Mouse (Mus musculus): ENCODE measurements around the gene Itgb5. TPM values are rescaled to one million over a fixed set of nuclear protein-coding genes. Genes with fewer than 3 reads are reported as not detected.
A peak's percentile ranks its signal among the peaks of the same experiment; 100 is the strongest.

Itgb5 gene
- polyA plus RNA-seq, 1 experiment from 2014 or later, result 41.4 TPM

DNA sequence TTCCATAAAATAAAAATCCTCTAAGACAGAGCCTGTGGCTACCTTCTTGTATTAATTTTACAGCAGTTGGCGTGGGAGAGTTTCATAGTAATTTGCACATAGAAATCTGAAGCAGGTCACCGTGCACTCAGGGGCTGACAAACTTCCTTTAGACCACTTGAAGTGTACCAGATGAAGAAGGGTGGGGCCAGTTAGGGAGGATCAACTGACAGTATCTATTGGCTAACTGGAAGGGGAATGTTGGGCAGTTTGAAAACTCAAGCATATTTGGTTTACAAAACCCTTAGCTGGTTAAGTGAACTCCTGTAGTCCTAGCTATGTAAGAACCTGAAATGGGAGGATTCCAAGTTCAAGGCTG, 137.8 kb downstream of the Itgb5 start:
- H3K36me3 ChIP-seq (ENCODE audit: control insufficient read depth, insufficient read depth, low read length), result peaks cover 14% of the 10 kb centered on the region
- no peak for DNase-seq (ENCODE audit: low spot score)

DNA sequence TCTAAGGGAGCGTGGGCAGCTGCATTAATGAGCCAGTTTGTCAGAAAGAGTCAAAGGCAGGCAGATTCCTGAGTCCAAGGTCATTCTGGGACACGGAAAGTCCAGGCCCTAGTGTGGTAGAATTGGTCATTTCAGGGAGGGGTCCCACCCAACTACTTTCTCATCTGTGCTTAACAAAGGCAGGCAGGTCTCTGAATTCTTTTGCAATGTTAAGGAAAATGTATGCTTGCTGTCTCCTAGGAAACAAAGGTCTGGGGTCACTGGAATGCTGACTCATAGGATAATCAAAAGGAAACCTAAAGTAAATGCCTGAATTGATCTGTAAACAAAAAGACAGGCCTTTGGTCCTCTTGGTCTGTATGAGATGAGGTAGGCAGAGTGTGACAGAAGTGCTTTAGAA, 150.4 kb downstream of the Itgb5 start:
- Histone ChIP-seq H3K9me3 (ENCODE audit: control insufficient read depth, low read length) (no peaks in the 10 kb centered on the region), H3K4me2 (ENCODE audit: low read length) (no peak overlapping the region), H3K4me1 (replicated peaks; ENCODE audit: control insufficient read depth, insufficient read depth, low read length) (0 out of 2 replicates have a peak, but pooled peaks cover 4% of the 10 kb centered on the region), H3K27ac (ENCODE audit: low read depth) (no peak overlapping the region), H3K27me3 (replicated peaks; ENCODE audit: control insufficient read depth, insufficient read depth, low read length) (no peaks in the 10 kb centered on the region), H3K9ac (ENCODE audit: low read length) (no peak overlapping the region), H3K4me3 (ENCODE audit: low read depth, low read length) (no peak overlapping the region), H3K36me3 (ENCODE audit: control insufficient read depth, insufficient read depth, low read length) (no peaks in the 10 kb centered on the region)
- DNase-seq (ENCODE audit: low spot score) (no peak), ATAC-seq (replicated peaks; ENCODE audit: low FRiP score, low TSS enrichment, low read depth) (no peak)
- 52% methylated on average over 2 of the region's 2 CpGs for WGBS

More for the DNA sequence above, 137.8 kb downstream of the Itgb5 start:
- Histone ChIP-seq H3K9me3 (ENCODE audit: control insufficient read depth, low read length) (no peaks in the 10 kb centered on the region), H3K9ac (ENCODE audit: low read length) (peak overlapping the region; percentile 74), H3K4me2 (ENCODE audit: low read length) (peak overlapping the region; percentile 82), H3K27me3 (replicated peaks; ENCODE audit: control insufficient read depth, insufficient read depth, low read length) (no peaks in the 10 kb centered on the region), H3K4me3 (ENCODE audit: low read depth, low read length) (peak overlapping the region; percentile 88), H3K4me1 (replicated peaks; ENCODE audit: control insufficient read depth, insufficient read depth, low read length) (peaks cover 13% of the 10 kb centered on the region), H3K27ac (ENCODE audit: low read depth) (peak overlapping the region; percentile 69; the same call in 1 of the 2 replicates)
- 54% methylated on average over 2 of the region's 2 CpGs for WGBS
- 0 out of 2 replicates have a peak, but pooled peaks have one; percentile 25 for ATAC-seq (replicated peaks; ENCODE audit: low FRiP score, low TSS enrichment, low read depth)

DNA sequence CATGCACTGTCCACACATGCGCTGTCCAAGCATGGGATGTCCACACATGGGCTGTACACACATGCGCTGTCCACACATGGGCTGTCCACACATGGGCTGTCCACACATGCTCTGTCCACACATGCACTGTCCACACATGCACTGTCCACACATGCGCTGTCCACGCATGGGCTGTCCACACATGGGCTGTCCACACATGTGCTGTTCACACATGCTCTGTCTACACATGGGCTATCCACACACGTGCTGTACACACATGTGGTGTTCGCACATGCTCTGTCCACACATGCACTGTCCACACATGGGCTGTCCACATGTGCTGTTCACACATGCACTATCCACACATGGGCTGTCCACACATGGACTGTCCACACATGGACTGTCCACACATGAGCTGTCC, 154.2 kb downstream of the Itgb5 start:
- Histone ChIP-seq H3K36me3 (ENCODE audit: control insufficient read depth, insufficient read depth, low read length) (no peaks in the 10 kb centered on the region), H3K27me3 (replicated peaks; ENCODE audit: control insufficient read depth, insufficient read depth, low read length) (no peaks in the 10 kb centered on the region), H3K27ac (ENCODE audit: low read depth) (no peak overlapping the region), H3K9ac (ENCODE audit: low read length) (no peak overlapping the region), H3K9me3 (ENCODE audit: control insufficient read depth, low read length) (no peaks in the 10 kb centered on the region), H3K4me2 (ENCODE audit: low read length) (no peak overlapping the region), H3K4me3 (ENCODE audit: low read depth, low read length) (no peak overlapping the region), H3K4me1 (replicated peaks; ENCODE audit: control insufficient read depth, insufficient read depth, low read length) (0 out of 2 replicates have a peak, but pooled peaks cover 4% of the 10 kb centered on the region)
- ATAC-seq (replicated peaks; ENCODE audit: low FRiP score, low TSS enrichment, low read depth), result no peak
- no peak for DNase-seq (ENCODE audit: low spot score)
- 97% methylated on average over 6 of the region's 6 CpGs for WGBS

DNA sequence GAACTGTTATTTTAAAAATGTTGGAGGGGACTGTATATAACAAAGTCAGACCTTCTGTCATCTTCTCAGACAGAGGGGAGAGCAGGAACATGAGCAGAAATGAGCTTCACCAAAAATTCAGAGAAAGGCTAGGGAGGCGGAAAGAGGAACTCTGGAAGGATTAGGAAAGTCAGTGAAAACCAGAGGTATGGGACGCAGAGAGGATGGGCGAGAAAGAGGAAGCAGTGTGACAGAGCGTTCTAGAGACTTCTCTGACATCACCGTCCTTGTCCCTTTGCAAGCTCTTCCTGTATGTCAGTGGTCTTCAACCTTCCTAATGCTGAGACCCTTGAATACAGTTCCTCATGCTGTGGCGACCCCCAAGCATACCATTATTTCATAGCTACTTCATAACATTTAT, 155.9 kb downstream of the Itgb5 start:
- no peak overlapping the region for H3K4me3 ChIP-seq (ENCODE audit: low read depth, low read length)
- H3K4me2 ChIP-seq (ENCODE audit: low read length), result no peak overlapping the region
- no peaks in the 10 kb centered on the region for H3K36me3 ChIP-seq (ENCODE audit: control insufficient read depth, insufficient read depth, low read length)
- no peak overlapping the region for H3K9ac ChIP-seq (ENCODE audit: low read length)
- DNase-seq (ENCODE audit: low spot score) (no peak), ATAC-seq (replicated peaks; ENCODE audit: low FRiP score, low TSS enrichment, low read depth) (no peak)
- WGBS, result 89% methylated on average over 6 of the region's 6 CpGs
- H3K4me1 ChIP-seq (replicated peaks; ENCODE audit: control insufficient read depth, insufficient read depth, low read length), result no peaks in the 10 kb centered on the region
- no peak overlapping the region for H3K27ac ChIP-seq (ENCODE audit: low read depth)
- H3K27me3 ChIP-seq (replicated peaks; ENCODE audit: control insufficient read depth, insufficient read depth, low read length), result no peaks in the 10 kb centered on the region
- no peaks in the 10 kb centered on the region for H3K9me3 ChIP-seq (ENCODE audit: control insufficient read depth, low read length)

DNA sequence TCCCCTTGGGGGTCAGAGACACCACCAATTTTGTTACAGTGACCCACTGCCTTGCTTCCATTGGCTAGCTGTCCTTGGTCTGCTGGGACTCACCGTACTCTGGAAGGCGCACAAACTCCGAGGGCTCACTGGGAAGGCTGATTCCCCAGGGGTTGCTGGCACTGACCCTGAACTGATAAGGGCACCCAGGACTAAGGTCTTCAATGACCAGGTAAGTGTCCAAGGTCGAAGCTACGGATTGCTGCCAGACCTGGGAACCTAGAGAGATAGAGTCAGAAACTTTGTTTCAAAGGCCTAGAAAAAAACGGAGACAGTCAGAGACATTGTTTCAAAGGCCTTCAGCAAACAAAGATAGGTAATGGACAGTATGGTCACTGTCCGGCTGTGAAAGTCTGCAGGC, 157.5 kb downstream of the Itgb5 start:
- H3K27ac ChIP-seq (ENCODE audit: low read depth), result no peak overlapping the region
- no peak overlapping the region for H3K9ac ChIP-seq (ENCODE audit: low read length)
- no peak overlapping the region for H3K4me3 ChIP-seq (ENCODE audit: low read depth, low read length)
- no peaks in the 10 kb centered on the region for H3K27me3 ChIP-seq (replicated peaks; ENCODE audit: control insufficient read depth, insufficient read depth, low read length)
- DNase-seq (ENCODE audit: low spot score) (no peak), ATAC-seq (replicated peaks; ENCODE audit: low FRiP score, low TSS enrichment, low read depth) (no peak)
- WGBS, result 81% methylated on average over 7 of the region's 7 CpGs
- H3K4me2 ChIP-seq (ENCODE audit: low read length), result no peak overlapping the region
- no peaks in the 10 kb centered on the region for H3K36me3 ChIP-seq (ENCODE audit: control insufficient read depth, insufficient read depth, low read length)
- H3K4me1 ChIP-seq (replicated peaks; ENCODE audit: control insufficient read depth, insufficient read depth, low read length), result no peaks in the 10 kb centered on the region
- H3K9me3 ChIP-seq (ENCODE audit: control insufficient read depth, low read length), result no peaks in the 10 kb centered on the region

DNA sequence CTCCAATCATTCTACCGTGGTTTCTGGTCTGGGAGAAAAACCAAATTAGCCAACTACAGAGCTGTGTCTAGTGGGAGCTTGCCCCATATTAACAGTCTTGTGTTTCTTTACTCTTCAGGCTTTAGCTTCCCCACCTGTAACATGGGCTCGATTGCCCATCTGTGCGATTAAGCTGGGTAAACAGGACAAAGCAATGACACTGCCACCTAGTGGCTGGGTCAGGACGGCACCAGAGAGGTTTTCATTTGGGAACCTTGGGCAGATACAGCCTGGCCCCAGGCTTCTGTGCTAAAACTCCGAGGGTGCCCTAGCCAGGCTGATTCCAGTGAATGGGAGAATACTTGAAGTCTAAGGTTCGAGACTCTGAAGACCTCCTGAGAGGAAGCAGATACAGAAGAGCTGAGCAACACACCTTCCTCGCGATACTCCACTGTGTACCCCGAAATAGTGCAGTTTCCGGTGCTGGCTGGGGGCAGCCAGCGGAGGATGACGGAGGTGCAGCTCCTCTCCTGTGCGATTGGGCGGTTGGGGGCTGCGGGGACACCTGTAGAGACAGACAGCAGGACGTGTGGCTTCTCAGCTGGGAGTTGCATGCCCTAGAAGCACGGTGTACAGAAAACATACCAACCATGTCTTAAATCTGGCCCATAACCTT, 159.0 kb downstream of the Itgb5 start:
- no peaks in the 10 kb centered on the region for H3K36me3 ChIP-seq (ENCODE audit: control insufficient read depth, insufficient read depth, low read length)
- no peak overlapping the region for H3K4me3 ChIP-seq (ENCODE audit: low read depth, low read length)
- no peaks in the 10 kb centered on the region for H3K4me1 ChIP-seq (replicated peaks; ENCODE audit: control insufficient read depth, insufficient read depth, low read length)
- DNase-seq (ENCODE audit: low spot score) (peak; percentile 63), ATAC-seq (replicated peaks; ENCODE audit: low FRiP score, low TSS enrichment, low read depth) (no peak)
- H3K4me2 ChIP-seq (ENCODE audit: low read length), result no peak overlapping the region
- 60% methylated on average over 17 of the region's 17 CpGs for WGBS
- no peak overlapping the region for H3K27ac ChIP-seq (ENCODE audit: low read depth)
- no peaks in the 10 kb centered on the region for H3K9me3 ChIP-seq (ENCODE audit: control insufficient read depth, low read length)
- H3K27me3 ChIP-seq (replicated peaks; ENCODE audit: control insufficient read depth, insufficient read depth, low read length), result no peaks in the 10 kb centered on the region
- no peak overlapping the region for H3K9ac ChIP-seq (ENCODE audit: low read length)

DNA sequence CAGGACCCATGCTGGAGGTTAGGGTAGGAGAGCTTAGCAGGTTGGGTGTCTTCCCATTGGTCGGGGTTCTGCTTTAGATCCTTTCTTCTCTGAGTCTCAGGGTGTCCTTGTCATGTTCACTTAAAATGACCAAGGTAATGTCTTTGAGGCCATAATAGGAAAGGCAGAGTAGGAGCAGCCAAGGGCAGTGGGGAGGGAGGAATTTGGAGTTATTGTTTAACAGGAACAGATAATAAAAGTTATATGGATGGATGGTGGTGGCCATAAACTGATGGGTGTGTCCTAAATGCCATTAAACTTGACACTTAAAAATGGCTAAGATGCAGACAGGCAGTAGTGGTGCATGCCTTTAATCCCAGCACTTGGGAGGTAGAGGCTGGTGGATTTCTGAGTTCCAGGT, 159.6 kb downstream of the Itgb5 start:
- WGBS, result 76% methylated on average over 1 of the region's 1 CpGs
- Histone ChIP-seq H3K9me3 (ENCODE audit: control insufficient read depth, low read length) (no peaks in the 10 kb centered on the region), H3K4me2 (ENCODE audit: low read length) (no peak overlapping the region), H3K27ac (ENCODE audit: low read depth) (no peak overlapping the region), H3K36me3 (ENCODE audit: control insufficient read depth, insufficient read depth, low read length) (no peaks in the 10 kb centered on the region), H3K27me3 (replicated peaks; ENCODE audit: control insufficient read depth, insufficient read depth, low read length) (no peaks in the 10 kb centered on the region), H3K9ac (ENCODE audit: low read length) (no peak overlapping the region), H3K4me3 (ENCODE audit: low read depth, low read length) (no peak overlapping the region), H3K4me1 (replicated peaks; ENCODE audit: control insufficient read depth, insufficient read depth, low read length) (no peaks in the 10 kb centered on the region)
- DNase-seq (ENCODE audit: low spot score) (no peak), ATAC-seq (replicated peaks; ENCODE audit: low FRiP score, low TSS enrichment, low read depth) (0 out of 2 replicates have a peak, but pooled peaks have one; percentile 37)

DNA sequence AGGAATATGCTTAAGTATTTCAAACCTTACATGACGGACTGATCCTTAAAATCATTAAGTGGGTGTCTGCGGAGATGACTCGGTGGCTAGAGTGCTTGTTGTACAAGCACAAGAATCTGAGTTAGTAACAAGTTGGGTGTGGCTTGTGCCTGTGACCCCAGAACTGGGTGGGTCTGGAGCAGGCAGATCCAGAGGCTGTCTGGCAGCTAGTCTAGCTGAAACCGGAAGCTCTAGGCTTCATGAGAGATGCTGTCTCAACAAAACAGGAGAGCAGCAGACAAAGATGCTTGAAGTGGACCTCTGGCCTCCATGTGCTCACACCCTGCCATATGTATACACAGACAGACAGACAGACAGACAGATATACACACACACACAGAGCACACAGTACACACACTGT, 161.2 kb downstream of the Itgb5 start:
- Histone ChIP-seq H3K4me3 (ENCODE audit: low read depth, low read length) (no peak overlapping the region), H3K9me3 (ENCODE audit: control insufficient read depth, low read length) (no peaks in the 10 kb centered on the region), H3K27ac (ENCODE audit: low read depth) (no peak overlapping the region), H3K9ac (ENCODE audit: low read length) (no peak overlapping the region), H3K4me1 (replicated peaks; ENCODE audit: control insufficient read depth, insufficient read depth, low read length) (no peaks in the 10 kb centered on the region), H3K4me2 (ENCODE audit: low read length) (no peak overlapping the region), H3K27me3 (replicated peaks; ENCODE audit: control insufficient read depth, insufficient read depth, low read length) (no peaks in the 10 kb centered on the region), H3K36me3 (ENCODE audit: control insufficient read depth, insufficient read depth, low read length) (no peaks in the 10 kb centered on the region)
- WGBS, result 72% methylated on average over 4 of the region's 4 CpGs
- DNase-seq (ENCODE audit: low spot score), result no peak
- ATAC-seq (replicated peaks; ENCODE audit: low FRiP score, low TSS enrichment, low read depth), result 0 out of 2 replicates have a peak, but pooled peaks have one; percentile 22

DNA sequence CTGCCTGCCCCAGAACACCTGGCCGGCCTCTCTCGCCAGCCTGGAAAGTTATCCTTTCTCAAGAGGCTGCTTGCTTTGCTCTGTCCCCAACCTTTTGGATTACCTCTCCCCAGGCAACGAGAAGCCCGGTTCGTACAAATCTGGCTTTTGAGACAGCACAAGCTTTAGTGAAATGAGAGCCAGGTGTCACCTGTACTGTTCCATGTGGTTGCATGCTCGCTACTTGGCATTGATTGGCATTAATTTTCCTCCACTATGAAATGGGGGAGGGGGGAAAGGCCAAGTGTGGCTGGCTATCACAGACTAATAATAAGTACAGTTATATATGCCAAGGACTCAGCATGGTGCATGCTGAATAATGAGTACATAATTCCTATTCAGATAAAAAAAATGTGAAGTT, 164.9 kb downstream of the Itgb5 start:
- Histone ChIP-seq H3K27me3 (replicated peaks; ENCODE audit: control insufficient read depth, insufficient read depth, low read length) (no peaks in the 10 kb centered on the region), H3K27ac (ENCODE audit: low read depth) (no peak overlapping the region), H3K36me3 (ENCODE audit: control insufficient read depth, insufficient read depth, low read length) (no peaks in the 10 kb centered on the region), H3K4me3 (ENCODE audit: low read depth, low read length) (no peak overlapping the region), H3K9ac (ENCODE audit: low read length) (no peak overlapping the region), H3K4me2 (ENCODE audit: low read length) (no peak overlapping the region), H3K4me1 (replicated peaks; ENCODE audit: control insufficient read depth, insufficient read depth, low read length) (no peaks in the 10 kb centered on the region), H3K9me3 (ENCODE audit: control insufficient read depth, low read length) (no peaks in the 10 kb centered on the region)
- ATAC-seq (replicated peaks; ENCODE audit: low FRiP score, low TSS enrichment, low read depth) (no peak), DNase-seq (ENCODE audit: low spot score) (no peak)
- 89% methylated on average over 6 of the region's 6 CpGs for WGBS

Data from intestine, embryonic 14.5 days (tissue).